Mouse (Mus musculus) liver, adult 2 months (tissue): Measurements from ENCODE around the gene Crabp2. TPM values are rescaled to one million over a fixed set of nuclear protein-coding genes. Genes with fewer than 3 reads are reported as not detected.

Source experiments
- DNase-seq: peaks from one replicate; pipeline ENCODE4 v3.0.0-alpha.2; 2011; ENCODE audit warnings: low read depth, low spot score; ENCODE audit errors: extremely low read depth
- H3K27ac ChIP-seq: fragments of 200-500 bp; replicated peaks from 2 replicates; pipeline ENCODE4 v1.5.1; 2012; ENCODE audit warnings: low read depth, mild to moderate bottlenecking, control low read depth, inconsistent platforms, low read length; ENCODE audit not compliant: insufficient read depth
- H3K27me3 ChIP-seq: fragments of 200-500 bp; 2 replicates; pipeline ENCODE4 v1.6.1; 2012; ENCODE audit warnings: mild to moderate bottlenecking, moderate library complexity, low read length, inconsistent platforms; ENCODE audit not compliant: control insufficient read depth, insufficient read depth
- H3K36me3 ChIP-seq: fragments of 200-500 bp; 2 replicates; pipeline ENCODE4 v1.6.1; 2012; ENCODE audit warnings: low read length, inconsistent platforms; ENCODE audit not compliant: control insufficient read depth, insufficient read depth
- H3K4me1 ChIP-seq: fragments of 200-500 bp; 2 replicates; pipeline ENCODE4 v1.6.1; 2011; ENCODE audit warnings: low read length; ENCODE audit not compliant: control insufficient read depth, insufficient read depth
- H3K4me3 ChIP-seq: fragments of 200-500 bp; 2 replicates; pipeline ENCODE4 v1.5.1; 2011; ENCODE audit warnings: low read depth, mild to moderate bottlenecking, control low read depth, low read length, moderate library complexity; ENCODE audit not compliant: insufficient read depth
- H3K79me2 ChIP-seq: fragments of 200-500 bp; 2 replicates; pipeline ENCODE4 v1.6.1; 2012; ENCODE audit warnings: inconsistent platforms, mild to moderate bottlenecking, low read length, moderate library complexity; ENCODE audit not compliant: control insufficient read depth, insufficient read depth
- H3K9ac ChIP-seq: fragments of 200-500 bp; 2 replicates; pipeline ENCODE4 v1.6.1; 2012; ENCODE audit warnings: low read depth, mild to moderate bottlenecking, control low read depth, inconsistent platforms, low read length
- CTCF ChIP-seq: fragments of 200-500 bp; IDR thresholded peaks from 2 replicates; pipeline ENCODE4 v1.5.1; 2011; ENCODE audit warnings: low read depth, low read length, control low read depth
- POLR2A ChIP-seq: fragments of 200-500 bp; IDR thresholded peaks from 2 replicates; pipeline ENCODE4 v1.6.1; 2011; ENCODE audit warnings: low read length, control low read depth; ENCODE audit not compliant: insufficient read depth; ENCODE audit errors: extremely low read depth
- WGBS: fragments of 180-500 bp; shearing (Covaris S2); methylation state at CpG from one replicate; pipeline ENCODE4 v1.1.7; 2018; 5-methylcytosine and 5-hydroxymethylcytosine counted together
- polyA plus RNA-seq: library from polyadenylated mRNA; depleted of rRNA; stranded (reverse); fragments of >200 nt; gene quantifications from 2 replicates; pipeline ENCODE4 v1.2.3, GENCODE M21; 2012
- total RNA-seq: library from RNA; depleted of rRNA; stranded (reverse); fragments of >200 nt; gene quantifications from 2 replicates; pipeline ENCODE4 v1.2.3, GENCODE M21; 2014

The Crabp2 gene
- total and polyA plus RNA-seq, 2 experiments: not detected

- Histone ChIP-seq H3K27ac (no peak overlapping the region), H3K9ac (no peak overlapping the region)
Observed at GRCm38 (mm10) chr3:87986868-87987267, 38.4 kb downstream of the Crabp2 start.

GRCm38 (mm10) chr3:87987633-87988032 is 39.2 kb downstream of the Crabp2 start:
- DNase-seq: no peak

More at GRCm38 (mm10) chr3:87986868-87987267, 38.4 kb downstream of the Crabp2 start:
- Histone ChIP-seq H3K79me2 (no peaks in the 10 kb centered on the region), H3K36me3 (no peaks in the 10 kb centered on the region), H3K27me3 (peaks cover 6% of the 10 kb centered on the region; the same call in 1 of the 2 replicates), H3K4me1 (peaks cover 7% of the 10 kb centered on the region; the same call in 1 of the 2 replicates), H3K4me3 (peak overlapping the region; percentile 44; the same call in 1 of the 2 replicates)
- TF ChIP-seq CTCF (peak; percentile 96), POLR2A (no peak)
- DNase-seq: peak; percentile 67
- WGBS: under 1% methylated on average over 17 of the region's 17 CpGs

GRCm38 (mm10) chr3:87988068-87988467 is 39.6 kb downstream of the Crabp2 start:
- no peak overlapping the region for H3K4me3 ChIP-seq
- no peak overlapping the region for H3K27ac ChIP-seq
- H3K27me3 ChIP-seq: peaks cover 6% of the 10 kb centered on the region; the same call in 1 of the 2 replicates
- 11% methylated on average over 15 of the region's 15 CpGs for WGBS
- H3K9ac ChIP-seq: no peak overlapping the region
- TF ChIP-seq CTCF: no peak
- TF ChIP-seq POLR2A: no peak
- H3K4me1 ChIP-seq: 0 out of 2 replicates have a peak, but pooled peaks cover 4% of the 10 kb centered on the region
- H3K79me2 ChIP-seq: no peaks in the 10 kb centered on the region
- no peak for DNase-seq
- no peaks in the 10 kb centered on the region for H3K36me3 ChIP-seq

More at GRCm38 (mm10) chr3:87987633-87988032, 39.2 kb downstream of the Crabp2 start:
- Histone ChIP-seq H3K9ac (no peak overlapping the region), H3K36me3 (no peaks in the 10 kb centered on the region), H3K27me3 (peaks cover 6% of the 10 kb centered on the region; the same call in 1 of the 2 replicates), H3K4me3 (peak overlapping the region; percentile 8; the same call in 1 of the 2 replicates), H3K4me1 (peaks cover 7% of the 10 kb centered on the region; the same call in 1 of the 2 replicates), H3K79me2 (no peaks in the 10 kb centered on the region), H3K27ac (no peak overlapping the region)
- TF ChIP-seq CTCF (no peak), POLR2A (no peak)
- 4% methylated on average over 15 of the region's 15 CpGs for WGBS

- H3K27ac ChIP-seq: no peak overlapping the region
- H3K9ac ChIP-seq: no peak overlapping the region
- no peak overlapping the region for H3K4me3 ChIP-seq
- no peaks in the 10 kb centered on the region for H3K79me2 ChIP-seq
- no peak for DNase-seq
- 36% methylated on average over 10 of the region's 10 CpGs for WGBS
- H3K36me3 ChIP-seq: no peaks in the 10 kb centered on the region
- TF ChIP-seq CTCF (no peak), POLR2A (no peak)
- peaks cover 6% of the 10 kb centered on the region; the same call in 1 of the 2 replicates for H3K27me3 ChIP-seq
- H3K4me1 ChIP-seq: 0 out of 2 replicates have a peak, but pooled peaks cover 2% of the 10 kb centered on the region
Observed at GRCm38 (mm10) chr3:87989935-87990334, 41.5 kb downstream of the Crabp2 start.

DNA sequence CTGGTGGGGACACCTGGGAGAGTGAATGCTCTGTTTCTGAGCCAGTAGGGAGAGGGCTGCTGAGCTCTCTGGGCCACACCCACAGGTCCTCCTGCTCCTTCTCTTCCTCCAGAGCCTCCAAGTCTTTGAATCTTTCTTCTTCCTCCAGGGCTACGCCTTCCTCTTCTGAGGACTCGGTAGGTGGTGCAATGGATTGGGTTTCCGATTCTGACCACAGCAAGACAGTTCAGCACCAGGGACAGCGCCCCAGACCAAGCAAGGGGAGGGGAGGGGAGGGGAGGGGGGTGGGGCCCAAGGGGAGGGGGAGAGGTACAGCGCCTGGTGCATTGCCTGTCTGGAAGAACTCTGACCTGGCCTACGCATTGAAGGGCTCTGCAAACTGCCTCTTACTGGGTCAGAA is 45.0 kb downstream of the Crabp2 start:
- H3K79me2 ChIP-seq: no peaks in the 10 kb centered on the region
- H3K4me3 ChIP-seq: no peak overlapping the region
- H3K4me1 ChIP-seq: no peaks in the 10 kb centered on the region
- H3K27me3 ChIP-seq: peaks cover 16% of the 10 kb centered on the region
- DNase-seq: no peak
- TF ChIP-seq CTCF (no peak), POLR2A (no peak)
- H3K27ac ChIP-seq: no peak overlapping the region
- H3K9ac ChIP-seq: no peak overlapping the region
- no peaks in the 10 kb centered on the region for H3K36me3 ChIP-seq
- 2% methylated on average over 6 of the region's 6 CpGs for WGBS

- 30% methylated on average over 11 of the region's 11 CpGs for WGBS
- no peak overlapping the region for H3K4me3 ChIP-seq
- no peaks in the 10 kb centered on the region for H3K79me2 ChIP-seq
- H3K4me1 ChIP-seq: no peaks in the 10 kb centered on the region
- DNase-seq: no peak
- H3K36me3 ChIP-seq: no peaks in the 10 kb centered on the region
- no peak overlapping the region for H3K27ac ChIP-seq
- TF ChIP-seq CTCF (no peak), POLR2A (no peak)
- H3K27me3 ChIP-seq: peaks cover 21% of the 10 kb centered on the region
- H3K9ac ChIP-seq: no peak overlapping the region
Observed at GRCm38 (mm10) chr3:87995331-87995730, 46.9 kb downstream of the Crabp2 start.
